Mouse (Mus musculus): Measurements from ENCODE around the gene Adgrl2. TPM values are rescaled to one million over a fixed set of nuclear protein-coding genes. Genes with fewer than 3 reads are reported as not detected.

Adgrl2 gene
- polyA plus RNA-seq, 1 experiment from 2014 or later, result 71.7 TPM

DNA sequence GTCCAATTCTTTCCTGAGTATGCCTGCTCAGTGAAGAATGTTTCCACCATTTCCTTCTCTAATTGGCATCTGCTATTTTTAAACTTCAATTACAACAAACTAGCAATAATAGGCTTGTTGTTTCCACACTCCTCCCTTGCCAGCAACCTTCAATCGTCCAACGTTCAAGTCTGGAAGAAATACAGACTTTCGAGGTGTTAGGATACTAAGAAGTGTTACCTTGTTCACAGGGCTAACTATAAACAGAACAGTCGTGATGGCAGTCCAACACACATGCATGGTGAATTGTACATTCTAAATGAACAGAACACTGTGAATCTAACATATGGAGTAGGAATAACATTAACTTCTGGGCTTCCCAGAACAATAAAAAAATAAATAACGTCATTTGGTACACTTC is 117.8 kb downstream of the Adgrl2 start:
- H3K9ac ChIP-seq (replicated peaks; ENCODE audit: low read depth, low read length), result no peak overlapping the region
- no peak for ATAC-seq (ENCODE audit: insufficient number of reproducible peaks, insufficient read depth, low FRiP score, low read depth)
- no peaks in the 10 kb centered on the region for H3K4me1 ChIP-seq (ENCODE audit: control insufficient read depth, insufficient read depth, low read length)
- WGBS, result 77% methylated on average over 5 of the region's 5 CpGs
- no peak overlapping the region for H3K4me3 ChIP-seq (ENCODE audit: low read depth, low read length)
- no peaks in the 10 kb centered on the region for H3K9me3 ChIP-seq (ENCODE audit: control insufficient read depth, low read depth, low read length)
- H3K27ac ChIP-seq (ENCODE audit: low read length), result no peak overlapping the region
- H3K27me3 ChIP-seq (ENCODE audit: control insufficient read depth, insufficient read depth, low read length), result no peaks in the 10 kb centered on the region
- no peak overlapping the region for H3K4me2 ChIP-seq (replicated peaks; ENCODE audit: low read depth, low read length)
- H3K36me3 ChIP-seq (ENCODE audit: control insufficient read depth, insufficient read depth, low read length), result no peaks in the 10 kb centered on the region

DNA sequence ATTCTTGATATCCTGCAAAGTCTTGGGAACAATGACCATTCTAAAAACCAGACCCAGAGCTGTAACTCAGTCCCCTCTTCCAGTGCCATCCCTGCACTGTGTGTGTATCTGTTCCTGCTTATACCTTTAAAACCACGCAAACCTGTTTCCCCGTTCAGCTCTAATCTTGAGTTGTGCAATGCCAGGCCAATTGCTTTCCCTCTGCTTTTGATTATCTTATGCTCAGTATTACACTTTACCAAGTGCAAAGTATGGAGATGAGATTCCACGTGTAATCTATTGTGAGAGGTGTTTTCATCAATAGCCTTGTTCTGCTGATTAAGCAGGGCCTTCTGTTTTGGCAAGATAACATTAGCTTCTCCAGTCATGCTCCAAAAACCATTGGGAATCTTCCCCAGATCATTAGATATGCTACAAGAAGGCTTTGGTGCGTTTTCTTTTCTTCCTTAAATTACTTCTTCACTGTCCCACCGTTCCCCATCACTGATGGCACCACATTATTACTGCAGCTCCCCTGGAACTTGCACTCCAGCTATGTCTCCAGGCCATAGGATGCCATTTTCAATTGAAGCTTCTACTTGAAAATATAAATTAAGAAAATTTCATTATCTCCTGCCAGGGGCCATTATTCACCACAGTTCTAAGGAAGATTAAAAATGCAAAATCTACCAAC is 118.4 kb downstream of the Adgrl2 start:
- ATAC-seq (ENCODE audit: insufficient number of reproducible peaks, insufficient read depth, low FRiP score, low read depth), result no peak
- Histone ChIP-seq H3K4me1 (ENCODE audit: control insufficient read depth, insufficient read depth, low read length) (no peaks in the 10 kb centered on the region), H3K4me3 (ENCODE audit: low read depth, low read length) (no peak overlapping the region), H3K36me3 (ENCODE audit: control insufficient read depth, insufficient read depth, low read length) (no peaks in the 10 kb centered on the region), H3K27ac (ENCODE audit: low read length) (no peak overlapping the region), H3K27me3 (ENCODE audit: control insufficient read depth, insufficient read depth, low read length) (no peaks in the 10 kb centered on the region), H3K9ac (replicated peaks; ENCODE audit: low read depth, low read length) (no peak overlapping the region), H3K9me3 (ENCODE audit: control insufficient read depth, low read depth, low read length) (no peaks in the 10 kb centered on the region), H3K4me2 (replicated peaks; ENCODE audit: low read depth, low read length) (no peak overlapping the region)
- 82% methylated on average over 5 of the region's 5 CpGs for WGBS

DNA sequence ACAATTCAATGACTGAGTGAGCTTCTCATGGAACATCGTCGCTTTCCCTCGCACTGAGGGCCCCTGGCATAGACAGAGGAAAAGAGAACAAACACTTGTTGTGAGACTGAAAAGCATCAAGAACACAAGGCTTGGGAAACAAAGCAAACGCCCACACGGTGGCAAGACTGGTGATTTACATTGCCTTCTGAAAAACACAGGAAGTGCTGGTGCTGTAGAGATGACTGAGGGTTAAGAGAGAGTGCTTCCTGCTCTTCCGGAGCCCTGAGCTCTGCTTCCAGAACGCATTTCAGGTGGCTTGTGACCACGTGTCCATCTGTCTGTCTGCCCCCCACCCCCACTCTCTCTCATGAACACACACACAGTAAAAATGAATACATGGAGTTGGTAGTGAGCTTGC is 122.7 kb downstream of the Adgrl2 start:
- Histone ChIP-seq H3K4me1 (ENCODE audit: control insufficient read depth, insufficient read depth, low read length) (no peaks in the 10 kb centered on the region), H3K9ac (replicated peaks; ENCODE audit: low read depth, low read length) (no peak overlapping the region), H3K27ac (ENCODE audit: low read length) (no peak overlapping the region), H3K9me3 (ENCODE audit: control insufficient read depth, low read depth, low read length) (no peaks in the 10 kb centered on the region), H3K4me2 (replicated peaks; ENCODE audit: low read depth, low read length) (no peak overlapping the region), H3K4me3 (ENCODE audit: low read depth, low read length) (no peak overlapping the region), H3K36me3 (ENCODE audit: control insufficient read depth, insufficient read depth, low read length) (peaks cover 7% of the 10 kb centered on the region; the same call in 1 of the 2 replicates), H3K27me3 (ENCODE audit: control insufficient read depth, insufficient read depth, low read length) (no peaks in the 10 kb centered on the region)
- ATAC-seq (ENCODE audit: insufficient number of reproducible peaks, insufficient read depth, low FRiP score, low read depth), result no peak
- 66% methylated on average over 8 of the region's 8 CpGs for WGBS

DNA sequence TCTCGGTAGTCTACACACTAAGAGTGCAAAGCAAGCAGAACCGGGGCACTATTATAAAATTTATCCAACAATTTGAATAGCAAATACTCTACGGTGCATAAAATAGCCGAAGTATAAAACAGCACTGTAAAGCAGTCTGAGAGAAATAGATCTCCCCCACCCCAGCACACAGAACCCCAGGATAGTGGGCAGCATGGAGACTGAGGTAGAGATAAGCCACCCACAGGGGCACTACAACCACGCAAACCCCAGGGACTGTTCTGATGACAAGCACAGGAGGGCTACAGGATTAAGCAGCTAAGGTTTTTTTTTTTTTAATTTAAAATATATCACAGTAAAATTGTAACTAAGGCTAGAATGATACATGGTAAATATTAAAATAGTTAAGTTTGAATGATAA is 123.7 kb downstream of the Adgrl2 start:
- no peaks in the 10 kb centered on the region for H3K9me3 ChIP-seq (ENCODE audit: control insufficient read depth, low read depth, low read length)
- H3K9ac ChIP-seq (replicated peaks; ENCODE audit: low read depth, low read length), result no peak overlapping the region
- 93% methylated on average over 5 of the region's 5 CpGs for WGBS
- H3K4me1 ChIP-seq (ENCODE audit: control insufficient read depth, insufficient read depth, low read length), result no peaks in the 10 kb centered on the region
- H3K4me3 ChIP-seq (ENCODE audit: low read depth, low read length), result no peak overlapping the region
- H3K27me3 ChIP-seq (ENCODE audit: control insufficient read depth, insufficient read depth, low read length), result no peaks in the 10 kb centered on the region
- no peak overlapping the region for H3K27ac ChIP-seq (ENCODE audit: low read length)
- ATAC-seq (ENCODE audit: insufficient number of reproducible peaks, insufficient read depth, low FRiP score, low read depth), result no peak
- H3K4me2 ChIP-seq (replicated peaks; ENCODE audit: low read depth, low read length), result no peak overlapping the region
- H3K36me3 ChIP-seq (ENCODE audit: control insufficient read depth, insufficient read depth, low read length), result peaks cover 7% of the 10 kb centered on the region; the same call in 1 of the 2 replicates

DNA sequence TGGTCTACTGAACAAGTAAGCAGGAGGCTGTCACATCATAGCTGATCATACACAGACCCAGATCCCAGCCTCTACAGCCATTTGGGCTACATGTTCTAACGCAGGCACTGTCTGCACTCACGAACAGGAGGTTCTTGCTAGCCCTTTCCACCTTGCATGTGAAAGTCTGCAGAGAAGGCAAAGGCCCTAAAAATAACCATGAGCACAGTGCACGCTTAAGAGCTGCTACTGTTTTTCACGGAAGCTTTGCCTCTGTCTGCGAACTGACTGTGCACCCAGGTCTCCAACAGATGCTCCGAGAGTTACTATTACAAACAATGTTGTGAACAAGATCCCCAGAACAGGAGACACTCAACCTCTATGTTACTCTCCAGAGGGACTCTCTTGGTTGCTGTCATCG is 124.3 kb downstream of the Adgrl2 start:
- H3K9me3 ChIP-seq (ENCODE audit: control insufficient read depth, low read depth, low read length), result no peaks in the 10 kb centered on the region
- H3K4me3 ChIP-seq (ENCODE audit: low read depth, low read length), result no peak overlapping the region
- H3K27me3 ChIP-seq (ENCODE audit: control insufficient read depth, insufficient read depth, low read length), result no peaks in the 10 kb centered on the region
- no peak overlapping the region for H3K9ac ChIP-seq (replicated peaks; ENCODE audit: low read depth, low read length)
- H3K4me2 ChIP-seq (replicated peaks; ENCODE audit: low read depth, low read length), result no peak overlapping the region
- peaks cover 7% of the 10 kb centered on the region; the same call in 1 of the 2 replicates for H3K36me3 ChIP-seq (ENCODE audit: control insufficient read depth, insufficient read depth, low read length)
- no peak for ATAC-seq (ENCODE audit: insufficient number of reproducible peaks, insufficient read depth, low FRiP score, low read depth)
- WGBS, result 83% methylated on average over 7 of the region's 7 CpGs
- H3K27ac ChIP-seq (ENCODE audit: low read length), result no peak overlapping the region
- no peaks in the 10 kb centered on the region for H3K4me1 ChIP-seq (ENCODE audit: control insufficient read depth, insufficient read depth, low read length)

DNA sequence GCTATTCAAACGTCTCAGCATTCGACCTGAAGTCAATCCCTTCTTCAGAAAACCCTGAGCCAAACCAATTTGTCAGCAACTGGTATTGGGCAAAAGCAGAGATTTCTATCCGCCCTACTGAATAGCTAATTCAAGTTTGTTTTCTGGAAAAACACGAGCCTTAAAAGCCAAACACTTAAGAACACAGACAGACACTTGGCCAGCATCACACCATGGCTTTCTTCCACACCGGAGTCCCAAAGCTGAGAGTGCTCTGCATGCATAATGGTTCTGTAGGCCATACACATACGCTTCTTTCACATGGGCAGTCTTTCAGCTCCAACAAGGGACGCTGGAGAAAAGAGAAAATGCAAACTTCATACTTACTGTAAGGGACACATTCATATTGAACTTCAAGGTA is 125.1 kb downstream of the Adgrl2 start:
- no peak overlapping the region for H3K27ac ChIP-seq (ENCODE audit: low read length)
- no peaks in the 10 kb centered on the region for H3K4me1 ChIP-seq (ENCODE audit: control insufficient read depth, insufficient read depth, low read length)
- no peak overlapping the region for H3K4me3 ChIP-seq (ENCODE audit: low read depth, low read length)
- ATAC-seq (ENCODE audit: insufficient number of reproducible peaks, insufficient read depth, low FRiP score, low read depth), result no peak
- peaks cover 7% of the 10 kb centered on the region; the same call in 1 of the 2 replicates for H3K36me3 ChIP-seq (ENCODE audit: control insufficient read depth, insufficient read depth, low read length)
- H3K27me3 ChIP-seq (ENCODE audit: control insufficient read depth, insufficient read depth, low read length), result no peaks in the 10 kb centered on the region
- H3K9me3 ChIP-seq (ENCODE audit: control insufficient read depth, low read depth, low read length), result no peaks in the 10 kb centered on the region
- no peak overlapping the region for H3K4me2 ChIP-seq (replicated peaks; ENCODE audit: low read depth, low read length)
- WGBS, result 84% methylated on average over 7 of the region's 7 CpGs
- no peak overlapping the region for H3K9ac ChIP-seq (replicated peaks; ENCODE audit: low read depth, low read length)

DNA sequence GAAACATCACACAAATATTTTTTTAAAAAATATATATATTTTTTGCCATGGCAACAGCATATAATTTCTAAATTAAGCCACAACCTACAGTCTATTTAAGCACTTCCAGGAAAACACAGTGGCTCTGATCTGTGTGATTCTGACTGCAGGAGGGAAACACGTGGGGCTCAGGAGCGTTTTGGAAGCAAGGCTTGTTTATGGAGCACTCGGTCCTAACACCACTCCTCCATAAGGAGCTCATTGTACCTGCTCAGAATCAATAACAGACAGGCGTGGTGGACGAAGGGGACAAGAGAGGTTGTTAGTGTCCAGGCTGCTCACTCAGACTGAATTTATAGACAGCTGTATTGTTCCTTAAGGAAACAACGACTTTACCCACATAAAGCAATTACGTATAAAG is 128.5 kb downstream of the Adgrl2 start:
- H3K4me1 ChIP-seq (ENCODE audit: control insufficient read depth, insufficient read depth, low read length), result no peaks in the 10 kb centered on the region
- no peak overlapping the region for H3K27ac ChIP-seq (ENCODE audit: low read length)
- no peak for ATAC-seq (ENCODE audit: insufficient number of reproducible peaks, insufficient read depth, low FRiP score, low read depth)
- no peaks in the 10 kb centered on the region for H3K27me3 ChIP-seq (ENCODE audit: control insufficient read depth, insufficient read depth, low read length)
- no peak overlapping the region for H3K4me2 ChIP-seq (replicated peaks; ENCODE audit: low read depth, low read length)
- peaks cover 21% of the 10 kb centered on the region; the same call in 1 of the 2 replicates for H3K36me3 ChIP-seq (ENCODE audit: control insufficient read depth, insufficient read depth, low read length)
- 69% methylated on average over 7 of the region's 7 CpGs for WGBS
- no peaks in the 10 kb centered on the region for H3K9me3 ChIP-seq (ENCODE audit: control insufficient read depth, low read depth, low read length)
- no peak overlapping the region for H3K9ac ChIP-seq (replicated peaks; ENCODE audit: low read depth, low read length)
- no peak overlapping the region for H3K4me3 ChIP-seq (ENCODE audit: low read depth, low read length)

DNA sequence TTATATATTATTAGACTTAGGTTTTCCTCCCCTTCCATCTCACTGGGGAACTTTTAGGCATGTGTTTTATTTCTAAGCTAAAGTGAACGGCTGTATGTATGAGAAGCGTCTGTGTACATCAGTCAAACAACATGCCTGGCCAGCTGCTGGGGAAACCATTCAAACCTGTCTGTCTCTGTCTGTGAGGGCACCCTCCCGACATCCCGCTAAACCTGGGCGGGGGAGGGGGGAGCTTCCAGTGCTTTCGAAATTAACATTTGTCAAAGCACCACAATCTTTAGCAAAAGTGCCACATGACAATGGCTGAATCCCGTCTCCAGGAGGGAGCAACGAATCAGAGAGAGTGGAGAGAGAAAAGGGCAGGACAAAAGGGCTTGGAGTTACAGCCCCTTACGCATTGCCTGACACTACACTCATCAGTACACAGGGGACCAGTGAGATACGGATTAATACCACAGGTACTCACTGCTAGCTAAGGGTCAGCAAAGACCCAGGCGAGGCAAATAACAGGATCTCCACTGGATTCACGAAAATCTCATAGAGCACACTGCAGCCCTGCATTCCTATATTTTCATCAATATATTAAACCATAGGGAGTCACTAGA is 135.9 kb downstream of the Adgrl2 start:
- Histone ChIP-seq H3K9ac (replicated peaks; ENCODE audit: low read depth, low read length) (no peak overlapping the region), H3K9me3 (ENCODE audit: control insufficient read depth, low read depth, low read length) (no peaks in the 10 kb centered on the region), H3K36me3 (ENCODE audit: control insufficient read depth, insufficient read depth, low read length) (peaks cover 36% of the 10 kb centered on the region), H3K27ac (ENCODE audit: low read length) (no peak overlapping the region), H3K4me1 (ENCODE audit: control insufficient read depth, insufficient read depth, low read length) (peaks cover 12% of the 10 kb centered on the region), H3K4me2 (replicated peaks; ENCODE audit: low read depth, low read length) (0 out of 2 replicates have a peak overlapping the region, but pooled peaks have one; percentile 14), H3K4me3 (ENCODE audit: low read depth, low read length) (no peak overlapping the region), H3K27me3 (ENCODE audit: control insufficient read depth, insufficient read depth, low read length) (no peaks in the 10 kb centered on the region)
- no peak for ATAC-seq (ENCODE audit: insufficient number of reproducible peaks, insufficient read depth, low FRiP score, low read depth)
- 21% methylated on average over 12 of the region's 12 CpGs for WGBS

Data from stomach, embryonic 14.5 days (tissue).